Mouse (Mus musculus) heart, embryonic 16.5 days (tissue): Measurements from ENCODE around the gene Atp6v1c2. TPM values are rescaled to one million over a fixed set of nuclear protein-coding genes. Genes with fewer than 3 reads are reported as not detected.

Experiments used
- ATAC-seq: fragments of 200-750 bp; cut with Nextera tagmentation; replicated peaks from 2 replicates; pipeline ENCODE4 v1.8.0; 2017; ENCODE audit warnings: moderate number of reproducible peaks; ENCODE audit not compliant: insufficient read depth, low FRiP score; ENCODE audit errors: extremely low read depth
- H3K27ac ChIP-seq: fragments of 300-500 bp; sonication (generic); 2 replicates; pipeline ENCODE4 v1.5.1; 2014; ENCODE audit warnings: mild to moderate bottlenecking, low read length, control low read depth, moderate library complexity
- H3K27me3 ChIP-seq: fragments of 300-500 bp; sonication (generic); 2 replicates; pipeline ENCODE4 v1.6.1; 2014; ENCODE audit warnings: low read length, mixed read lengths; ENCODE audit not compliant: control insufficient read depth, insufficient read depth
- H3K36me3 ChIP-seq: fragments of 300-500 bp; sonication (generic); 2 replicates; pipeline ENCODE4 v1.6.1; 2014; ENCODE audit not compliant: control insufficient read depth, insufficient read depth
- H3K4me1 ChIP-seq: fragments of 300-500 bp; sonication (generic); 2 replicates; pipeline ENCODE4 v1.6.1; 2014; ENCODE audit warnings: low read length, mixed read lengths; ENCODE audit not compliant: control insufficient read depth, insufficient read depth
- H3K4me2 ChIP-seq: fragments of 300-500 bp; sonication (generic); 2 replicates; pipeline ENCODE4 v1.6.1; 2014; ENCODE audit warnings: low read depth, mild to moderate bottlenecking, control low read depth, low read length
- H3K4me3 ChIP-seq: fragments of 300-500 bp; sonication (generic); 2 replicates; pipeline ENCODE4 v1.5.1; 2014; ENCODE audit warnings: mild to moderate bottlenecking, control low read depth, low read length
- H3K9ac ChIP-seq: fragments of 300-500 bp; sonication (generic); 2 replicates; pipeline ENCODE4 v1.6.1; 2014; ENCODE audit warnings: low read length, control low read depth
- H3K9me3 ChIP-seq: fragments of 300-500 bp; sonication (generic); replicated peaks from 2 replicates; pipeline ENCODE4 v1.6.1; 2016; ENCODE audit warnings: low read length; ENCODE audit not compliant: control insufficient read depth
- WGBS: fragments of 180-500 bp; shearing (Covaris S2); extraction: QIAGEN DNeasy Blood & Tissue Kit; methylation state at CpG from one replicate; pipeline ENCODE4 v1.1.7; 2014; 5-methylcytosine and 5-hydroxymethylcytosine counted together
- polyA plus RNA-seq: library from polyadenylated mRNA; unstranded; fragments of >200 nt; fragmentation: Nextera tagmentation; extraction: Ambion mirVana; gene quantifications from 2 replicates; pipeline ENCODE4 v1.2.1, GENCODE M21; 2015

The Atp6v1c2 gene
- polyA plus RNA-seq = 0.46 and 0.70 TPM in 2 replicates

GRCm38 (mm10) chr12:17329259-17329658, at the start of gene Atp6v1c2:
Atp6v1c2 (minus strand) TSS chr12:17329359.
- H3K4me2 ChIP-seq = no peak within 1 kb of the TSS
- no peak for ATAC-seq
- peaks cover 19% of the 10 kb centered on the region for H3K27me3 ChIP-seq

GRCm38 (mm10) chr12:17376521-17376920, 47.4 kb upstream of the Atp6v1c2 start:
- H3K4me2 ChIP-seq = no peak overlapping the region
- H3K27me3 ChIP-seq = no peaks in the 10 kb centered on the region
- no peaks in the 10 kb centered on the region for H3K4me1 ChIP-seq
- no peak overlapping the region for H3K27ac ChIP-seq
- H3K9me3 ChIP-seq = no peaks in the 10 kb centered on the region
- no peak overlapping the region for H3K9ac ChIP-seq
- 90% methylated on average over 6 of the region's 6 CpGs for WGBS
- peaks cover 32% of the 10 kb centered on the region for H3K36me3 ChIP-seq
- ATAC-seq = no peak
- H3K4me3 ChIP-seq = no peak overlapping the region

More at GRCm38 (mm10) chr12:17329259-17329658, at the start of gene Atp6v1c2:
- Histone ChIP-seq H3K36me3 (no peaks in the 10 kb centered on the region), H3K4me3 (no peak within 1 kb of the TSS), H3K4me1 (peaks cover 5% of the 10 kb centered on the region; the same call in 1 of the 2 replicates), H3K9me3 (no peaks in the 10 kb centered on the region), H3K9ac (no peak within 1 kb of the TSS), H3K27ac (no peak within 1 kb of the TSS)
- 65% methylated on average over 3 of the region's 3 CpGs for WGBS

DNA sequence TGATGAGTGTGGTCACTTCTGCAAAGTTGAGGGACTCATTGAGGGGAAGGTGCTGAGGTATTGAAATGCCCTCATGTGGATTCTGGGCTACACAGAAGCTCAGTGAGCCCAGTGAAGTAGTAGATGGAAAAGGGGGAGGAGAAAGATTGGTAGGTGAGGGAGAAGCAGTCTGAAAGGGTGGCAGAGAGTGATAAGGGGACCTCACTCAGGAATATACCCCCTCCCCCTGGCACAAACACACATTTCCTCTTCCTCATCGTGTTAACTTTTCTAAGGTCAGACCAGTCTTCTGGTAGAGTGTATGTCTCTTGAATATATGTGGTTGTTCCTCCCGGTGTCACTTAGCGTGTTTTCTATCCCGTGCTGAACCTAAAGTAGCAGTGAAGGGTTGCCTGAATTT, 46.1 kb upstream of the Atp6v1c2 start:
- no peak overlapping the region for H3K27ac ChIP-seq
- no peaks in the 10 kb centered on the region for H3K9me3 ChIP-seq
- H3K4me2 ChIP-seq = no peak overlapping the region
- H3K4me3 ChIP-seq = no peak overlapping the region
- H3K27me3 ChIP-seq = no peaks in the 10 kb centered on the region
- no peak for ATAC-seq
- peaks cover 38% of the 10 kb centered on the region for H3K36me3 ChIP-seq
- no peak overlapping the region for H3K9ac ChIP-seq
- no peaks in the 10 kb centered on the region for H3K4me1 ChIP-seq
- 77% methylated on average over 4 of the region's 4 CpGs for WGBS

DNA sequence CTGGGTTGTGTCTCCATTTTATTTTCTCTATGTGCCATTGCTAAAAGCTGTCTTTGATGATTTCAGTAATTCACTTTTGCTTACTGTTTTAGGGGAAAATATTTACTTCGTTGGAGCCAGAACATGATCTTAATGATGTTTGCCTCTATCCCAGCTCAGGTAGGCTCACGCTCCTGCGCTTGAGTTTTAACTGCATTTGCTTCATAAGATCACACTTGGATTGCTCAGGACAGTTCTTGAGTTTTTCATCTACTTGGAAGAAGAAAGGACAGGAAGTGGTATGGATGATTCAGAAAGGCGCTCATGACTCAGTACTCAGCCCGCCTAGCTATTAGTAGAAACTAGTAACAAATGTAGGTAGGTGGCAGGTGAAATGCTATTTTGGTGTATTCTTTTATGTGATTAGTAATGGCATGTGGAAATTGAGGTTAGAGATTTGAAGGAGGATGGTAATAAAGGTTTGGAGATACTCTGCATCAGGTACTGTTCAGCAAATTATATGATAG, 44.4 kb upstream of the Atp6v1c2 start:
- Histone ChIP-seq H3K9me3 (no peaks in the 10 kb centered on the region), H3K27me3 (no peaks in the 10 kb centered on the region), H3K36me3 (peaks cover 38% of the 10 kb centered on the region), H3K9ac (no peak overlapping the region), H3K4me1 (no peaks in the 10 kb centered on the region), H3K4me2 (no peak overlapping the region), H3K27ac (no peak overlapping the region), H3K4me3 (no peak overlapping the region)
- 95% methylated on average over 5 of the region's 5 CpGs for WGBS
- ATAC-seq = no peak

DNA sequence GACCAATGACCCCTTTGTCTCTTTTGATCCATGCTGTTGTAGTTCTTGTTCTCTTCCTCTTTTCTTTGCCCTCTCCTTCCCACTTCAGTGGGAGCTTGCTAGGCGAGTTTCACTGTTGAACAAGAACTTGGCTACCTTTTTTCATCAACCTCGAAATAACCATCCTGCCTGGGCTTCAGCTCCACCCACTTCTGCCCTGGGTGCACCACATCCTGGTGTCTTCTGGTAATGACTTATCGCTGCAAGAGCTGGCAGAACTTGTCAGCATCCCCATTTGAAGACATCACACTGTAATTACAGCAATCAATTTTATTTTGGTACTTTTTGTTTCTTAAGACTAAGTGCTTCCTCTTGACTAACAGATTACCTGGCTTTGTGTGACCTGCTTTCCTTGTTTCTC, 43.5 kb upstream of the Atp6v1c2 start:
- no peak overlapping the region for H3K4me2 ChIP-seq
- 81% methylated on average over 3 of the region's 3 CpGs for WGBS
- ATAC-seq = no peak
- peaks cover 43% of the 10 kb centered on the region for H3K36me3 ChIP-seq
- H3K27ac ChIP-seq = no peak overlapping the region
- no peaks in the 10 kb centered on the region for H3K27me3 ChIP-seq
- H3K4me3 ChIP-seq = no peak overlapping the region
- H3K9me3 ChIP-seq = no peaks in the 10 kb centered on the region
- no peaks in the 10 kb centered on the region for H3K4me1 ChIP-seq
- H3K9ac ChIP-seq = no peak overlapping the region

DNA sequence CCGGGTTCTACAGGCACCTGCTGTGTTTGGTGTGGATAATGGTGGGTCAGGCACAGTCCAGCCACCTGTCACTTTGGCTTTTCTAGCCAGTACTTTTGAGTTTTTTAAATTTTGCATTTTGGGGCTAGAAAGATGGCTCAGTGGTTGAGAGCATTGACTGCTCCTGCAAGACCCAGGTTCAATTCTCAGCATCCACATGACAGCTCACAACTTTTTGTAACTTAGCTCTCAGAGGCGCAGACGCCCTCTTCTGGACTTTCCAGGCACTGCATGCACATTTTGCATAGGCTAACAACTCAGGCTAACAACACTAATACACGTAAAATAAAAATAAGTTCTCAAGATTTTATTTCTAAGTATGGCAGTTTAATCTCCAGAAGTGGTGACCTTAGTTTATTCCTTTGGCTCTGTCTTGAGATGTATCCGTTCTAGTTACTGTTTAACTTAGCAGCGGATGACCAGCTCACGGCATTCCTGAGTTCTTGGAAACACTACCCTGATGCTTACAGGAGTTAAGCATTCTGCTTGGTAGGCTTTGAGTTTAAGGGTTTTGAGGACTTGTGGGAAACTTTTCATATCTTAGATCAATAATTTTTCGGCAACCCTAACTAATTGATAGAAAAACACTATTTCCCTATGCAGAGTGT, 42.6 kb upstream of the Atp6v1c2 start:
- Histone ChIP-seq H3K4me2 (no peak overlapping the region), H3K9ac (no peak overlapping the region), H3K4me1 (no peaks in the 10 kb centered on the region), H3K36me3 (peaks cover 38% of the 10 kb centered on the region), H3K27ac (no peak overlapping the region), H3K27me3 (no peaks in the 10 kb centered on the region), H3K4me3 (no peak overlapping the region), H3K9me3 (no peaks in the 10 kb centered on the region)
- ATAC-seq = no peak
- WGBS = 86% methylated on average over 8 of the region's 8 CpGs

- Histone ChIP-seq H3K36me3 (peaks cover 35% of the 10 kb centered on the region), H3K4me2 (no peak overlapping the region), H3K27me3 (no peaks in the 10 kb centered on the region), H3K4me3 (no peak overlapping the region), H3K9me3 (no peaks in the 10 kb centered on the region), H3K9ac (no peak overlapping the region), H3K27ac (no peak overlapping the region), H3K4me1 (no peaks in the 10 kb centered on the region)
- ATAC-seq = no peak
- WGBS = 91% methylated on average over 7 of the region's 7 CpGs
Measured at GRCm38 (mm10) chr12:17369551-17370325, 40.6 kb upstream of the Atp6v1c2 start.

DNA sequence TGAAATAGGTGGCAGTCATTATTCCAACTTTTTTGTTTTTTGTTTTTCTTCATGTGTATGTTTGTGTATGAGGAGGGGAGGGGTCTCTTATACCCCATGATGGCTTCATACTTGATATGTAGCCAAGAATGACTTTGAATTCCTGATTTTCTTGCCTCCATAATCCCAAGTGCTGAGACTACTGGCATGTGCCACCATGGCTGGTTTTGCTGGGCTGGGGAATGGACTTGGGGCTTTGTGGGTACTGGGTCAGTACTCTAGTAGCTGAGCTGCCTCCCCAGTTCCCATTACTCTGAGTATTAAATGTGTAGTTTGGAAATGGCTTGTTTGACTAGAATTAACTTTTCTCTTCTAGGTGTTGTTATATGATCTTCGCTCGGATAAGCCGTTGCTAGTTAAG, 40.0 kb upstream of the Atp6v1c2 start:
- H3K4me2 ChIP-seq = no peak overlapping the region
- H3K27ac ChIP-seq = no peak overlapping the region
- ATAC-seq = no peak
- H3K36me3 ChIP-seq = peaks cover 35% of the 10 kb centered on the region
- no peak overlapping the region for H3K9ac ChIP-seq
- no peak overlapping the region for H3K4me3 ChIP-seq
- H3K27me3 ChIP-seq = no peaks in the 10 kb centered on the region
- 92% methylated on average over 3 of the region's 3 CpGs for WGBS
- no peaks in the 10 kb centered on the region for H3K4me1 ChIP-seq
- no peaks in the 10 kb centered on the region for H3K9me3 ChIP-seq

DNA sequence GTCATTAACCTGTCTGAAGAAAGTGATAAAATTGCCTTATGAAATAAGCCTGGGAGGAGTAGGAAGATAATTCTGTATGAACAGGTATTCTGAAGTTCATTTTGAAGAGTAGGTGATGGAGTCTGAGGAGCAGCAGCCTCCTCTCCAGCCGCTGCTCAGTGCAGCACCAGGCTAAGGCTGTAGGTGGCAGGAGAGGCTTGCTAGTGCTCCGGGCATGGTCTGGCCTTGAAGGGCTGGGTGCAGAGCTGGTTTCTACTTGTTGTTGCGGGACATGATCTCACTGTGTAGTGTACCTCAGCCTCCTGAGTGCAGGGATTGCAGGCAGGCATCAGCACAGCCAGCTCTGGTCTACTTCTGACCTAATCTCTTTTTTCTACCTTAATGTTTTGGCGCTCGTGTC, 37.8 kb upstream of the Atp6v1c2 start:
- H3K36me3 ChIP-seq = peaks cover 42% of the 10 kb centered on the region
- H3K4me1 ChIP-seq = no peaks in the 10 kb centered on the region
- no peak overlapping the region for H3K9ac ChIP-seq
- H3K9me3 ChIP-seq = no peaks in the 10 kb centered on the region
- no peak overlapping the region for H3K4me2 ChIP-seq
- H3K27ac ChIP-seq = no peak overlapping the region
- H3K4me3 ChIP-seq = no peak overlapping the region
- H3K27me3 ChIP-seq = no peaks in the 10 kb centered on the region
- peak; percentile 88 for ATAC-seq
- WGBS = 53% methylated on average over 5 of the region's 5 CpGs
